Mouse (Mus musculus): ENCODE measurements around the gene Dlat.
"Not testable (repeated sequence)": the region's sequence is repeated elsewhere in the genome, so short reads cannot be mapped to it uniquely, and the experiment has no call there.

GRCm38 (mm10) chr9:50630903-50631302, 28.7 kb downstream of the Dlat start:
- not testable (repeated sequence) for TF ChIP-seq POLR2A (IDR thresholded peaks at IDR 0.05; ENCODE audit: low read depth, low read length); CTCF (IDR thresholded peaks at IDR 0.05; ENCODE audit: extremely low read depth, insufficient read depth, insufficient read length, insufficient replicate concordance)
